Mouse (Mus musculus) ES-CJ7 (cell line): ENCODE results near the gene Smim1.
A peak's percentile ranks its signal among the peaks of the same experiment; 100 is the strongest.

Source experiments
- DNase-seq: peaks from one replicate; pipeline ENCODE4 v3.0.0; 2011; ENCODE audit warnings: low read depth, low spot score

Smim1 gene

GRCm38 (mm10) chr4:154025641-154026440 lies at the start of gene Smim1:
Gene Smim1, minus strand, starts transcription at chr4:154026230.
- DNase-seq, result peak; percentile 87

- DNase-seq, result no peak
Observed at GRCm38 (mm10) chr4:154071941-154072340, 45.9 kb upstream of the Smim1 start.

- no peak for DNase-seq
Observed at GRCm38 (mm10) chr4:154071521-154071920, 45.5 kb upstream of the Smim1 start.

- peak; percentile 93 for DNase-seq
Observed at GRCm38 (mm10) chr4:154070896-154071295, 44.9 kb upstream of the Smim1 start.

- DNase-seq, result peak; percentile 61
Observed at GRCm38 (mm10) chr4:154064827-154065773, 39.1 kb upstream of the Smim1 start.

- no peak for DNase-seq
Observed at GRCm38 (mm10) chr4:154057696-154058095, 31.7 kb upstream of the Smim1 start.

- no peak for DNase-seq
Observed at GRCm38 (mm10) chr4:154056661-154057060, 30.6 kb upstream of the Smim1 start.

DNA sequence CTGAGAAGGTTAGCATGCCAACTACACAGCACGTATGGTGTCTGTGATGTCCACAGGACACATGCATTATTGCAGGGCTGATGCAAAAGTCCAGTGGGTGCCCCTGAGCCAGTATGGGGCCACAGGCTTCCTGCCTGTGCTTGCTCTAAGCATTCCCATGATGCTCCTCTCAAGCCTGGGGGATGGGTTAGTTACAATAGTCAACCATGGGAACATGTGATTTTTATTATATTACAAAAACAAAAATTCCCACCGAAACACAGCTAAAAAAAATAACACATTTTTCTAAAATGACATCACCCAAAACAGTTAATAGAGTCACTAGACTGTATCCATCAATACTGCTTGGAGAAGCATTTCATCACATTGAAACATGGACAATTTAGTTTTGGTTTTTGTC lies 30.0 kb upstream of the Smim1 start:
- DNase-seq, result no peak

- DNase-seq, result no peak
Observed at GRCm38 (mm10) chr4:154055482-154055881, 29.5 kb upstream of the Smim1 start.

DNA sequence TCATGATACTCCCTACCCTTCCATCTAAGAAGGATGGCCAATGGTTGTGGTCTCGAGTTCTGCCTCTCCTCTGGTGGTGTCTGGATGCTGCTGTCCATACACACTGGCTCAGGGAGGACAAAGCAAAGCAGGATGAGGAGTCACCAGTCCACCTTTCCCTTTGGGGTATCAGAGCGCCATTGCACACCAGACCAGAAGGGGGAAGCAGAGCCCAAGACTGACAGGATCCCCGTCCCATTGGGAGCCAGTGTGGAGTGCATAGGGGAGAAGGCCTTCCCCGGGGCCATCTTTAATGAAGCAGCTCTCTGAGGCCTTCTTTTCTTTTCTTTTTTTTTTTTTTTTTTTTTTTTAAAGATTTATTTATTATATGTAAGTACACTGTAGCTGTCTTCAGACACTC lies 27.0 kb upstream of the Smim1 start:
- DNase-seq, result peak; percentile 23

GRCm38 (mm10) chr4:154051401-154051800 lies 25.4 kb upstream of the Smim1 start:
- no peak for DNase-seq

- no peak for DNase-seq
Observed at GRCm38 (mm10) chr4:154045837-154046236, 19.8 kb upstream of the Smim1 start.

- DNase-seq, result no peak
Observed at GRCm38 (mm10) chr4:154042577-154042976, 16.5 kb upstream of the Smim1 start, which contains the start of gene Ccdc27. Gene Ccdc27, minus strand, starts transcription at chr4:154042677.

DNA sequence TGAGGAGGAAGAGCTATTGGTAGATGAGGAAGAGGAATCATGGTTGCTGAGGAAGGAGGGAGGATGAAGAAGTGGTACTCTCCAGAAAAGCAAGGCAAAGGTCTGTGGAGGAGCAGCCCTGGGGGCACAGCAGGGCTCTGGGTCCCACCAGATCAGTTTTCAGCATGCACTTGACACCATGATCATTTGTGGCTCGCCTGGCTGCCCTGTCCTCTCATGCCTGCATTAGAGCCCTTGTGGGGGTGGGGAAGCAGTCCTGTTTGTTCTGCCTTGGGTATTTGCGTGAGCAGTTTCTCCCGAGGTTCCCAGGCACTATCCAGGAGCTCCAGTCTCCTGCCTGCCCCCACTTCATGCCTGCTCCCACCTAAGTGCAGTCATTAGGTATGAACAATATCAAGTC lies 11.1 kb upstream of the Smim1 start:
- no peak for DNase-seq

DNA sequence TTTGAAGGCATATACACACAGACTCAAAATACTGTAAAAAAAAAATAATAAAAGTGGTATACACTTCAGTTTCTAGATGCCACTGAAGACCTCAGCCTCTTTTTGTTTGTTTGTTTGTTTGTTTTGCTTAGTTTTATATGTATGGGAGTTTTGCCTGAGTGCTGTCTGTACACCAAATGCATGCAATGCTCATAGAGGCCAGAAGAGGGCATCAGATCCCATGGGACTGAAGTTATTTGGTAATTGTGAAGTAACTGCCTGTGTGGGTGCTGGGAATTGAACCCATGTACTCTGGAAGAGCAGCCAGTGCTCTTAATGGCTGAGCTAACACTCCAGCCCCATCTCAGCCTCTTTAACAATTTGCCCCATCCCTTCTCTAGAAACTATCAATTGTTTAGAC lies 2.6 kb upstream of the Smim1 start:
- peak; percentile 66 for DNase-seq

DNA sequence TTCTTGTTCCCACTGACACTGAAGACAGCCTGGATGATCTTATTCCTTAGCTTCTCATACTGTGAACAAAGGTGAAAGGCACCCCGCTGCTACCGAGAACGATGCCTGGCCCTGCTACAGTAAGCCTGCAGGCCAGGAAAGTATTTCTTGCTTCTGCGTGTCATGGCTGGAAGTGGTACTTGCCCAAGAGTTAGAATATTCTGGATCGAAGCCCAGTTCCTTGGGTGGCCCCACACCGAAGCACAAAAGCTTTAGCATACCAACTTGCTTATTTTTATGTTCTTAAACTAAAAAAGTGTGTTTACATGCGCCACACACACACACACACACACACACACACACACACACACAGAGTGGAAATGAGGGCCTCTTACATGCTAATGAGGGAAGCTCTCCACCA lies 2.0 kb upstream of the Smim1 start:
- DNase-seq, result no peak

GRCm38 (mm10) chr4:154026441-154026761 lies 371 bp upstream of the Smim1 start:
- no peak for DNase-seq

- DNase-seq, result no peak
Observed at GRCm38 (mm10) chr4:154024729-154025521, 1.1 kb downstream of the Smim1 start.

DNA sequence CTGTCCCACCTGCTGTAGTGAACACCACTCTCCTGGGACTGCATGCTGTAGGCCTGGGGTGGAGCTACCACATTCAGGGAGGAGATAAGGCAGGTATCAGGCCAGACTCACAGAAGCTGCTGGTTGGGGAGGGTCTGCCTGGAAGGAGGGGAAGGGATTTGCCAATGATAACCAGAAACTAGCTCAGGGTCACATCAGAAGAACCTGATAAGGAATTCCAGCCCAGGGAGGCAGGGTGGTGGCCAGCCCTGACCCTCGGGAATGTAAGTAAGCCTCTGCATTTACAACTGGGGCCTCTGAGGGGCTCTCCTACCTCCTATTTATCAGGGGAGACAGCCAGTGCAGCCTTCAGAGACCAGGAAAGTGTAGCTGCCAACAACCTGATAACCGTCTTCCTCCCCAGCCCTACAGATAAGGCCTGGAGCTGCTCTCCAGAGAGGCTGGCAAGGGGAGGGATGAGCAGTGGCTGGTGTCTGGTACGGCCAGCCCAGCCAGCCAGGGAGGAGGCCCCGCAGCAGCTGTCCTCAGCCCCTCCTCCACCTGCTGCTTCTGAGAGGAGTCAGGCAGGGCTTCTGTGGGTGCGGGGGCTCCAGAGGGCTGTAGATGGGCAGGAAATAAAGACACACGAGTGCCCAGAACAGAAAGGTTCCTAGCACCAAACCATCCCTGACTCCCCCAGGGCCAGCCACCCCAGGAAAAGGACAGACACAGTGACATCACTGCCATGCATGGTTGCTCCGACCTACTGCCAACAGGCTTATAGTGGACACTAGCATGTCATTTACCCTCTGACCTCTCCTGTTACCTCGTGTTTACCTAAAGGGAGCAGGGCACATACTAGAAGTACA lies 2.1 kb downstream of the Smim1 start:
- DNase-seq, result no peak

DNA sequence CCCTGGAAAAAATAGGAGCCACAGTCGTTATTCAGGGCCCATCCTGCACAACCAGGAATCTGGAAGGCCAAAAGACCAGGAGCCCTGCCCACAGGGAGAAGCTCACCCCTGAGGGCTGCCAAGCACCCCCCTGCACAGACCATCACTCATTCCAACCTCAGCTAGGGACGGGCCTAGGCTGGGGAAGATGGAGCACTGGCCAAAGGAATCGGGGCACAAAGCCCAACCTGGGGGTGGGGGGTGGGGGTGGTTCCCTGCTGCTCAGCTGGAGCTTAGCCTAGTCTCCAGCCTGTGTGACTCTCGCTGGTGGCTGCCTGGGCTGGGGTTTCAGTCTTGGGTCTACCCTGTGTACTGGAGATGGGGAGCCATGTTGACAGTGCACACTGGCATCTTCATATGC lies 3.2 kb downstream of the Smim1 start:
- DNase-seq, result no peak

DNA sequence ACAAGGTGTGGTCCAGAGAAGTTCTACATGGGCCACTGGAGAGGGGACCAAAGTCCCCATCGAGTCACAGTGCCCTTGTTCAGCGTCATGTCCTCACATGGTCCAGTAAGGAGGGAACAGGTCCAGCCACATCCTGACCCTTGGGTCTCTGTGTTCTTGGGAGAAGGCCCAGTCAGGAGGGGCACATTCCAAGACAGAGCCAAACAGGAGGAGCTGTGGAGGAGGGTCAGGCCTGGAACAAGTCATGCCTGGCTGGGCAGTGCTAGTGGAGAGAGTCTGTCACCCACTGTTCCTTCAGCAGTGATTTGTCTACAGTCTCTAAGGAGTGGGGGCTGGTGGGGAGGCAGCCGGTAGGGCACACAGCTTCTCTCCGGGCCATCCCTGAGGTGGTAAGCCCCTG lies 3.6 kb downstream of the Smim1 start:
- DNase-seq, result no peak
